Mouse (Mus musculus) layer of hippocampus, adult 8-10 months (tissue): ENCODE measurements at regions not wholly inside any gene's neighbourhood (a gene's known extent, or its start where the extent isn't known, plus 50 kb on each side); places are given as distances from the start of the nearest gene placed in this dataset.
"Not testable (repeated sequence)": the region's sequence is repeated elsewhere in the genome, so short reads cannot be mapped to it uniquely, and the experiment has no call there.

ENCODE experiments used
- DNase-seq, 2 experiments: peaks; one replicate each; pipeline ENCODE4 v3.0.0; 2022; ENCODE audit warnings: low spot score in 2 of 2

DNA sequence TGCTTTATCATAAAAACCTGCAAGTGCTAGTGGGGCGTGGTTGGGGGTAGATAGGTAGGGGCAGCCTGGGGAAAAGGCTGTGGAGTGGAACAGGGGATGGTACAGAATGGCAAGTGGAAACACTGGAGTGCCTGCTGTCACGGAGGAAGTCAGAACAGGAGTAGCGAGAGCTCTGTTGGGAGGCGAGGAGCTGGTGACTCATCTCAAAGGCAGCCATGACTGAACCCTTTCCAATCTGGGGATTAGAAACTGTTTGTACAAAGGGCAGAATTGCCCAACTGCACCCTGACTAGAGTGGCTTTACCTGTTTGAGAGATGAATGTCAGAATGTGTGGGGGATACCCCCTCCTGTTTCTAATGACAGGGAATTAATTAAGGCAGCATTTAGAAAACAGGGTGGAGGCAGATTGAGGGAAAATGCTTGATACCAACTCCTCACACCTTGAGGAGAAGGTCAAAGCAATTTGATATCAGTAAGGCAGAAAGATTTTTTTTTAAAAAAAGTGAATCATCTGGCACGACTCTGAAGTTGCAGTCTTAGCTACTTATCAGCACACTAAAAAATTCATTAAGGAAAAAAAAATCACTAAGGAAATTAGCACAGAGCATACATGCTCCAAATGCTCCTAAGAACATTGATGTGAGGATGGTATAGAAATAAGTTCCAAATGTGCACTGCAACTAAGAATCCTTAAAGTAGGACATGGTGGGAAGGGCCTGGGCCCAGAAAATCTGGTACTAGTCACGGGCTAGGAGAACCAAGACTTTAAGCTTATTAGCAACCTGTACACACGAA is 54.7 kb upstream of the Usp25 start:
- no peak for DNase-seq

DNA sequence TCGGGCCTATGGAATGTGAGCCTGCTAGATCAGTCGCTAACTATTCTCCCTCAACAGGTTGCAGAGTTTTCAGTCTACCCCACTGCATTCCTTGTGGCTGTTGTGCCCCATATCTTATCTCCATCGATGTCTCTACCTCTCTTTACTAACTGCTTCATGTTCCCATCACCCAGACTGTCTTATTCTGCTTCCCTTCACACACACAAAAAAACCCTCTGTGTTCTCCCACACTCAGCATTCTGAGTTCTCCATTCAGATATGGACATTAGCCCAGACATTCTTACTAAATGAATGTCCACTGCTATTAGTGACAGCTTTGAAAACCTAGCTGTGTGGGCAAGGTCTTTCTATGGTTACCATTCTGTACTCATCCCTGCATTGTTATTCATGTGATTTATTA is 56.0 kb upstream of the Usp25 start:
- no peak for DNase-seq

DNA sequence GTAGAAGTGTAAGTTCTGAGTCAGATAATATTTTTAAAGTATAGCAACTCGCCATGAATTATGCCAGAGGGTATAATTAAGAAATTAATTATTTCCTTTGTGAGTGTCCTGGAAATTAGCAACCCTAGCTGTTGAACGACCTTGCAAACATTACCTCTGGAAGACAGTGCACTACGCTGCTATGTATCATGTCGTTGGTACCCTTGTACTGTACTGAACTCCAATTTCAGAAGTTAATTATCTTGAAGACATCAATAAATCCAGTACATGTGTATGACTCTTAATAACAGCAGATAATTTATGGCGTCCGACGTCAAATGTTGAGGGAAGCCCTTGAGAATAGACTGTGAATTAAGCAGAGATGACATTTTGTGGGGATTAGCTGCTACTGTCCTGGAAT is 56.4 kb upstream of the Usp25 start:
- no peak for DNase-seq

DNA sequence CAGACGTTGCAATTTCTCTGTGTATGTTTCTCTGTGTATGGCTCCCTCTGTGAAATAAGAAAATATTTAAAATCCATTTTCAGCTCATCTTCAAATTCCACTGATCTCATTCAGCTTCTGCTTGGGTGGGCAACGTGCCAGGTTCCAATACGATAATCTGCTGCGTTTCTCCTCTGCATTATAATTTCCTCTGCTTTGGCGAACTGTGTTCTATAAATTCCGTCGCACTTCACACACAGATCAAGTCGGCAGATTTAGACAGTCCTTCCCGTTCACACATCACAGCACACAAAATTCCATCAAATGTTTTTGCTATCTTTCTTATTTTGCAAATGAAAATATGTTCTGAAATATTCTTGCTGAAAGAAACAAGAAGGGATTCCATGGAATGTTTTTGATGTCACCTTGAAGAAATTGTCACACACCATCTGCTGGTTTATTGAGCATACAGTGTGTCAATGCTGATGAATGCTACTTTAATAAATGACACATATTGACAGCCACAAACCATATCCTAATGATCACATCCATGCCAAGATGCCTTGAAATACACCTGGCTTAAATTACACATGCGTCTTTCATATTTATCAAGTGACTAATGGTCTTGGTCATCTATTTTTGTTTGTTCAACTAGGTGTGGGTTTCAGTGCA is 62.5 kb upstream of the Usp25 start:
- DNase-seq, result peak; percentile 22 to 59

DNA sequence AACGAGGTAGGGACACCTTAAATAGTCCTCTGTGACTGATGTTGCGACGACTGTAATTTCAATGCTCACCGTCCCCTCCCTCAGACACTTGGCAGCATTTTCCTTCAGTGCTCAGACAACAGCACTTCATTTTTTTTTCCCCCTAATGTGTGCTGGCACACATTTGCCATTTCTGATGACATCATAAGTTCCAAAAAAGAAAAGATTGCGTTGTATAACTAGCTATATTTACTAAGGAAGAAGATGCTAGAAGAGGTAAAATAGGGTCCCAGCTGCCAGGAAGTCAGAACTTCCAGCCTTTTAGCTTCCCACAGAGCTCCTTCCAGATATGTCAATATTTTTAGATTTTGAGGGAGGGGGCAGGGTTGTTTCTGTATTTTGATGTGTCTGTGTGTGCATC is 66.5 kb upstream of the Usp25 start:
- DNase-seq, result no peak

DNA sequence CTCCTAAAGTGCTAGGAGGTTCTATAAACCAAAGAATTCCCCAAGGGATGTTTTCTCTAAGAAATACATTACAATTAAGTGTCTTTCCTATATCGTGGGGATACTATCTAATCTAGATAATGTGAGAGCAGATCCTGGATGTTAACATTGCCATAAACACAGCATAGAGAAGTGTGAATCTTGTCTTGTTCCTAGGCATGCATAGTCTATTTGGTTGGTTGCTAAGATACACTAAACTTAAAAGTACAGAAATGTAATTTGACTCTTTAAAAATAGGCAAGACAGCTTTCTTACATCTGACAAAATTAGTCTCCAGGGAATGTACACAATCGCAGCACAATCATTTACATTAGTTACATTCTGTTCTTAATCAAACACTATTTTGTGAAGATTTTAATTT is 75.4 kb upstream of the Usp25 start:
- no peak for DNase-seq

DNA sequence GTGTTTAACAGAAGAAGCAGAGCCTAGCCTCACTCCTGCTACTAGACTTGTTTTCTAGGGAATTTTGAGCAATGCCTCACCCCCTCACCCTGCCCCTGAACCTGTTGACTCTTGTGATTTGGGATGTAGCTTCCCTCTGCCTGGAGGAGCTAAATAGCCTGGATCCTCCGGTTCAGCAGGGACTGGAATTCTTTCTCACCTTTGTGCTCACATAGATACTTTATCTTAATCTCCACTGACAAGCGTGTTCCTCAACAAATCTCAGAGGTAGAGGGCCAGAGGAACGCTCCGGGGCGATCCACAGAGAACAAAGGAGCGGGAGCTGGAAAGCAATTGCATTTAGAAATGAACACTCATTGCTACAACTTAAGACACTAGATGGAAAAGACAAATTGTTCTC is 85.6 kb upstream of the Usp25 start:
- DNase-seq, result no peak

DNA sequence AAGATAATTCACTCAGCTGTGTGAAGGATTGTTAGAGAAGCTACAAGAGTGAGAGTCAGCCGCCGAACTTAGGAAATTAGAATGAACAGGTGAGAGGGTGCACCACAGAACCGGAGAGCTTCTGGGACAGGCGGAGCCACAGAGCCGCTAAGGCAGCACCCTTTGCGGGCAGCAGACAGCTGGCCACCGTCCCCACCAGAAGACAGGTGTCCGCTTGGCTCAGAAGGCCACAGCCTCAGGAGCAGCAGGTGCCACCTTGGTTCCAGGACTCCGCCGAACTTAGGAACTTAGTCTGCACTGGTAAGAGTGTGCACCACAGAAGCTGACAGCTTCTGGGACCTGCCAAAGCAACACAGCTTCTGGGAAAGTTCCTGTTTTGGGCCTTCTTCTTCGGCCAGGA is 93.4 kb upstream of the Usp25 start:
- DNase-seq, result not testable (repeated sequence)

DNA sequence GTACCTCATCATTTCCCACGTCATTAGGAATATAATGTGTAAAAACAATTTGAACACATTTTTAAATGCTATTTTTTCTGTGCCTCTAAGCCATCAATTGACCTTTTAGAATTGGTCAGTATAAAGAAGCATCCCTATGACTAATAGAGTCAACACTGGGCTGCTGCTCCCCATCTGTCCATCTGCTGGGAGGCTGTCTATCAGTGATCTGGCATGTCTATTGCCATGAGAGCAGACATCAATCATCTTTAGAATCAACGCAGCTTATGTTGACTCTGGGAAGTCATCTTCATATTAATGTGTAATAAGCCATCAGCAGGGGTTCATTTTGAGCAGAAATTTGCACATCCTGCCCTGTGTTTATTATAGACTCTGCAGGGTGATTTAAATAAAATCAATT is 94.9 kb upstream of the Usp25 start:
- DNase-seq, result no peak

DNA sequence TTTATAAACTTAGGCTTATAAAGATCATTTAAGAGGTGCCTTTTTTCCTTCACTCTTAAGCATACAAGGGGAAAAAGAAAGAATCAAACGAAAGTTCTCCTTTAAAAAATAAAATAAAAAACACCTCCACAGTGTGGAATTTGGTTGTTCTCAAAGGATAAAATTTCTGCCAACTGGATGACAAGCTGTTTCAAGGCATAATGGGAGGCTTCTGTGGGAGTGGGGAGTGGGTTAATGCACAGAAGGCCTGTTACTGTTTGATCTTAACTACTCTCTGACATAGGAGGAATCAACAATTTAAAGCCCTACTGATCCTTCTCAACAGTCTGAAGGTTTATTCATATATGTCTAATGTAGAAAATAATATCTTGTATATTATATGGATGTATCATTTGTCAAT is 99.2 kb upstream of the Usp25 start:
- DNase-seq, result no peak

DNA sequence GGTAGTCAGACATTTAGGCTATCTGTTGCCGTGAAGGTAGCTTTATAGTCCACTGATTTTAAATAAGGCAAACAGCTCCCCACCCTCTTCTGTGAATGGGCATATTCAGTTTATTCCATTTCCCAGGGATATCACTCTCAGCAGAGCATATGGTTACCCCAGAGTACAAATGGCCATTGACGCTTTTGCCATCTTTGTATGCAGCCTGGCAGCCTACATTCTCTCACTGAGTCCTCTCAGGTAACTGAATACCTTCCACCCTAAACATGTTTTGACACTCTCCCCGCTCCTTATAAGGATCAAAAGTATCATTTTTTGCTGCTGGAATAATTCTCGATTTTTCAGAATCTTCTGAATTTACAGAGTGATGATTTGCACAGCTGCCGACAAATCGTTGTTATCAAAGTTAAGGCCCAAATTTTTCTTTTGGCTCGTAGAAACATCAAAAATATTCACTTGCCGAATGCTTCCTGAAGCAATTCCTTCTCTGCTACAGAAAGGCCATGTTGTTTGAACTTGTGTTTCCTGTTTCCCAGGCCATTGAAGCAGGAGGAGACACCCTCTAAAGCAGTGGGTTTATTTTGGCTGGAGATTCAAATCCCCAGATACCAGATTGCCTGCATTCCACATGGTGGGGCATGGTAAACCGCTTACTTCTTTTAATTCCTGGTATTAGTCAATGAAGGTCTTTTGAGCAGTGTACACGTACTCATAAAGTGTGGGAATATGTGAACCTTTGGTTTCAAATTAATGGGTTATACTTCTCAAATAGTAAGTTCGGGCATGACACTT is 108.1 kb upstream of the Usp25 start:
- no peak for DNase-seq

DNA sequence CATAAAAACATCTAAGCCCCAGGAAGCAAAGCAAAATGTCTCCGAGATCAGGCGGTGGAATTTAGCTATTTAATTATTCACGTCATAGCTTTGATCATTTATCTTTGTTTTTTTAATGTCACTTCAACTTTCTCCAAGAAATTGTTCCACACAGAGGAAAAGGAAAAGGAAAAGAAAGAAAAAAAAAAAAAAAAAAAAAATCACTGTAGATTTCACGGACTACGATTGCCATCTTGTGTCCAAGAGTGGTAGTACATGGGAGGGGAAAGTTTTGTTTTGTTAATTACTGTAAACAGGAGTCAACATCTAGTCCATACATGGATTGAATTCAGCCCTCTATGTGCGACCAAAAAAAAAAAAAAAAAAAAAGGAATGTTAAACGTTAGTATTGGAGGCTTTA is 114.4 kb upstream of the Usp25 start:
- DNase-seq, result no peak

DNA sequence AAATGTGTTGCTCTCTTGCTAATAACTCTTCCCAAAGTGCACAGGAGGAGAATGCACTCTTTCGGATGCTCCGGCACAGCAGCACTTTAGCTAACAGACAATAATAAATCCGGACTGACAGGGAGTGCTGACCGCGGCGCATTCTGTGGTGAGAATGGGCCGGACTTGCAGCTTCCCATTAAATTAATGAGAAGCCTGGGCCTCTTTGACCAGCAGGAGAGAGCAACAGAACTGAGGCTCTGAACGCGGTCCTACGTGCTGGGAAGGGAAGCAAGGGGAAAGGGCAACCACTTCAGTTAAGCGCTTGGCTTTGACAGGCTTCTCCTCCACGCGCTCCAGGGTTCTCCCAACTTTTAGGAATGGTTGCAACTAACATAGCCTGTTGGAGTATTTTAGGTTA is 117.2 kb upstream of the Usp25 start:
- DNase-seq, result no peak

DNA sequence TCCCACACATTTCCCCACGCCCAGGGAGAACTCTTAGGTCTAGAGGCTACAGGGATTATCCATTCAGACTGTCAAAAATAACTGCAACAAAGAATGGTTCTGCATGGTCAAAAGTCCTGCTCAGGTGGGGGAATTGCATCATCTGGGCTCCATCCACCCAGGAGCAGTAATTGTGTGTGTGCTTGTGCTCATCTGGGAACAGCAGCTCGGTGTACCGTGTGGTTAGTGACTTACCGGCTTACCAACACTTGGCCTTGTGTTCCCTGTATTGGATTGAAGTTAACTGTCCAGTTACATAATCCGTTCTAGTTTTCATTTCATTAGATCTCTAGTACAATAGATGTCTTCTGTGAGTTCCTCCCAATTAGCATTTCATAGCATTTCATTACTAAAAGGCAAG is 117.7 kb upstream of the Usp25 start:
- DNase-seq, result no peak

DNA sequence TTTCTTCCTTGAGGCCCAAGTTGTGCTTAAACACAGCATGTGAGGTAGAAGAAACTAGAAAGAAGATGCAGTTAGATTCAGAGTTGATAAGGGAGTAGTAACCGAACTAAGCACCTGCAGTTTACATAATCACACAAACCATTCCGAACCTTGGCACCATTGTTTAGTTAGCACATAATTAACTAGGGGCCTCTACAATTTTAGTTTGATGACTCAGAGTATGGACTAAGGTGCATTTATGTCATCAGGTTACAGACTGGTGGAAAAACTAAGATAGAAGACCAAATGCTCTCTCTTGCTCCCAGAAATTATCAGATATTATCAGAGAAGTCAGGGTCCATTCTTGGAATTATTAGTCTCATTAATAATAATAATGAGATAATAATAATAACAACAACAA is 134.9 kb upstream of the Usp25 start:
- no peak for DNase-seq

DNA sequence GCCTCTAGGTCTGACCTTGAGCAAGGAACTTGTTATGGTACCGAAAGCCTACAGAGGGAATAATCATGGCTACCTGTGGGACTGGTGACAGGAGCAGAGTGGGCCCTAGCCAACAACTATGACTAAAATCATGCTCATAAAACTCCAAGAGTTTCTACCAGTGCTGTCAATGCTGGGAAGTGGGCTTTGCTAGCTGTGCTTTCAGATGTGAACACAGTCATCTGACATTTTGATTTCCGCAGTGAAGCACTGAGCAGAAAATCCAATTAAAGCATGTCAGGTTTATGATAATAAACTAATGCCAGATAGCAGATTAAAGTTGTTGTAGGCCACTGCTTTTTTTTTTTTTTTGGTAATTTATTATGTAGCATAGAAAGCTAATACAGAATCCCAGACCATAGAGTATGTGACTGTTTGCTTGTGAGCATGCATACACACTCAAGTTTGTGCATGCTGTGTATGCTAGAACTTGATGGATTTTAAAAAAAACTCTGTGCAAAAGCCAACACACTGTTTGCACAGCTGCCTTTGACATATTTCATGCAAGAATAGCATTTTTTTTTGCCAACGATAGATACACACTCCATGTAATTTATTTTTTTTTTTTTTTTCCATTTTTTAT is 138.0 kb upstream of the Usp25 start:
- no peak for DNase-seq

DNA sequence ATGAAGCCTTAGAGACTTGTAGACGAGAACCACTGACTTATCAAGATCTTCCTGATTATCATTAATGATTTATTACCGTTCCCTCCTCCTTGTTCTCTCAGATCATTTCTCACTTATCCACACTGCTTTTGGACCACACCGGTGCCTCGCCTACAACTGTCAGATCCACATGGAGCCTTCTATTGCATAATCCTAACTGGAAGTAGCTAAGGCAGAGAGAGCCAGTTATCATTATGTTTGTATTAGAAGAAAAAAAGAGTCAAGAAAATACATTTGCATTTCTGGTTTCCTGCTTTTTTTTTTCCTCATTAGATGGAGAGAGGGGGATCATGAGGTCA is 147.1 kb upstream of the Usp25 start:
- peak in 1 of 2 experiments; percentile 34 for DNase-seq

DNA sequence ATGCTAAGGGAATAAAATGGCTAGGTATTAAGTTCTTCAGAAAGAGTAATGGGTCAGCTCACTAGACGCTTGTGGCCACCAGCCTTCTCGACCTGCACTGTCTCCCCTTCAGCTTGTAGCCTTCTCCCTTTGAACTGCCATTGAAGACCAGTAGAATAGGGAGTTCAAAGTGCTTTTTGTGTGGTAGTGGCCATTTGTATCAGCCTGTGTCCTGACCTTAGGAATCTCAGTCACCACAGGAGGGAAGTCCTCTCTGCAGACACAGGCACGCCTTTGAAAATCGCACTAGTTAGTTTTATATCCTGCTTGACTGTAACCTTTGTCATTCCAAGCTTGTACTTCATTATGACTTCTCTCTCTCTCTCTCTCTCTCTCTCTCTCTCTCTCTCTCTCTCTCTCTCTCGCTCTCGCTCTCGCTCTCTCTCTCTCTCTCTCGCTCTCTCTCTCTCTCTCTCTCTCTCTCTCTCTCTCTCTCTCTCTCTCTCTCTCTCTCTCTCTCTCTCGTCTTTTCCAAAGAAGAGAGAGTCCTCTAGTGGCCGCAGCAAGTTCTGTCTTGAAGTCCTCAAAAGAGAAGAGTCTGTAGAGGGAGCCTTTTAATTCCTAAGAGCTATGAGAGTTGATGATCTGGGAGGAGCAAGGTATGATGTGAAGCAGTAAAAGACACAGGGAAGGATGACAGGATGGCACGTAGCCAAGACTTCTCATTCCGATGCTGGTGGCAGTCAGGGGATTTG is 147.6 kb upstream of the Usp25 start:
- peak in 1 of 2 experiments; percentile 35 for DNase-seq

DNA sequence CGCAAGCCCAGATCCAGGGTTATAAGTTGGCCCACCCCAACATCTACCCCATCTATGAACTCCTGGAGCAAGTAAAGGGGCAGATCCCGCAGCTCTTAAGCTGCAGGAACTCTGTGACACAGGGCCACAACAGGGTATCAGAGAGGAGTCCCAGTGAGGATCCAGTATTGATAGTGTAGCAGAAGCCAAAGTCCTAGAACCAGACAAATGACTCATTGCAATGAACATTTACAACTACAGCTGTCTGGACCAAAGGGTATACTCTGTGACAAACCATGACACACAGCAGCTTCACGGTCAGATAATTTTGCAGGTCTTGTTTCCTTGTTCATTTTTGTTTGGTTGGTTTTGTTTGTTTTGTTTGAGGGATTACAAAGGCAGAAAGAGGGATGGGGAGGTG is 149.1 kb upstream of the Usp25 start:
- DNase-seq, result no peak

DNA sequence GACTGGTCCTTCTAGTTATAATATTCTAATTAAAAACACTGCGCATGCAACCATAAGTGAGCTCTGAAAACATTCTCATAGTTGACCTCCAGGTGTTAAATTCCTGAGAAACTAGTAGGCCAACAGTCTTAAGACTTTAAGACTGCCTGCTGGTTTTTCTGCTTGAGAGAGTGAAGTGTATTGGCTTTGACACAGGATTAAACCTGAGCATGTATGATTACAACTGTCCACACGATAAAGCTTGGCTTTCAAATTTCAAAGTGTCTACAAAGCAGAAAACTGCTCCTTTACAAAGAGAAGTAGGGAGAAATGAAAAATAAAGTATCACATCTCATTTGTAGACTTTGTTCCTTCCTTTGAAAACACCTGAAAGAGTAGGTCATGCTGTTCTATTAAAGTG is 157.7 kb upstream of the Usp25 start:
- DNase-seq, result no peak

DNA sequence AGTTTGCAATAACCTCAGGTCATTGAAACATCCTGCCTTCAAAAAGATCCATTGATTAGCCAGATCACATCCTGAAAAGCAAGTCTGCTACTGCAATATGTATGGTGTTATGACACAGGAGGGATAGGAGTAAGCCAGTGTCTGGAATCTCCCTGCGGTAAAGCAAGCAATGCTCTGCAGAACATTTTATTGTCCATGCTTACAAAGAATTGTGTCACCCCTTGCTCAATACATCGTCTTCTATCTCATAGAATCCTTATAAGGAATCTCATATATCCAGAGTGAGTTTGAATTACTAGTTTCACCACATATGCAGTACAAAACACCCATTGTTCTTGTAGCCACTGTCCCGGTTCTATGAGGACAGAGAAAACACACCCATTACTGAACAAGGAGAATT is 162.1 kb upstream of the Usp25 start:
- DNase-seq, result no peak

DNA sequence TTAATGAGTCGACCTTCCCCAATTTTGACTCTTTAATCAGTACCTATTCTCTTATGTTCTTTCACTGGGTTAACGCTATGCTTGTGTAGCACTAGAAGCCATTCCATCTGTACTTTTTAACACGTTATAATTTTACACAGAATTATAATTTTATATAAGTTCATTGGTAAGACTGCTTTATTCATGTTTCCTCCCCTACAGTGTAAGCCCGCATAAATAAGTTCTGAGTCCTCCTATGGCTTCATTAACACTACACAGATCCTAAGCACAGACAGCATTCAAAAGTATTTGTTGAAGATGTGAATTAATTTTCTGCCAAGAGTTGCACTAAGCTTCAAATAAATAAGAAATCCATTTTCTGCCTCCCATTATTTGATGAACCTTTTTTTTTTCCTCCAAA is 176.1 kb upstream of the Usp25 start:
- no peak for DNase-seq
